Mouse (Mus musculus) cerebellum, adult 11-12 months (tissue): Measurements from ENCODE around the gene Zcchc3.

Experiments used
- DNase-seq: peaks from one replicate; pipeline ENCODE4 v3.0.0; 2022

Zcchc3 gene

GRCm38 (mm10) chr2:152409781-152410180 lies 5.0 kb downstream of the Zcchc3 start:
- no peak for DNase-seq

- peak; percentile 96 for DNase-seq
Measured at GRCm38 (mm10) chr2:152406126-152406525, 8.7 kb downstream of the Zcchc3 start.

DNA sequence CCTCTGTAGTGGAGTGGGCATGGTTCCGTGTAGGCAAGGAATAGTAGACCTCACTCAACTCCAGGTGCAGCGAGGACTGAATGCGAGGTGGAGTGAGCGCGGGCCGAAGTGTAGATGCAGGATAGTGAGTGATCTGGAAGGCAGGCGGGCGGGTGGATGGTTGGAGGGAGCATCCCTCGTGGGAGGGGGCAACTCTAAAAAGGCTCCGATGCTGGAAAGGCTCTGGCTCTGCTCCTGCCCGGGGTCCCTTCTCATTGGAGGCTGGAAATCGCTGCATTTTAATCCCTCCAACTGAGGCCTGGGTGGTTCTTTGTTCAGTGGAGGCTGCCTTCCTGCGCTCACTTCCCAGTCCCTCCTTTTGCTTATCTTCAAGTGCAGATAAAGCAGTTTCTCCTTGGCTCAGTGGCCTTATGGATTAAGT lies 15.7 kb downstream of the Zcchc3 start:
- no peak for DNase-seq

DNA sequence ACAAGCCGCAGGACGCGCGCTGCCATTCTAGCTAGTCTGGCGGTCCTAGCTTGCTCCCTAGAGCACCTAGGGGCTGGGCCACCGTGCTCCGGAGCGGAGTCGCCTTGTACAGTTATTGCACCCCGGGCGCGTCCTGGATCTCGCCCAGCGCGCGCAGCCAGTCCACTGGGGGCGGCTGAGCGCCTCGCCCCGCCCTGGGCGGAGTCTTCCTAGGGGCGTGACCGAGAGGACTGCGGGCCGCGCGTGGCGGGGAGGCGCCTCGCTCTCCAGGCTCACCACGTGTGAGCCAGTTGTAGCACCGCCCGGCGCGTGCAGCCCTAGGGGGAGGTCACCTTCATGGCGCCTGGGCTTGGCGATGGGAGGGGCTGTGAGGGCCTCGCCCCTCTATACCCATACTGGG lies 16.1 kb downstream of the Zcchc3 start:
- peak; percentile 90 for DNase-seq

GRCm38 (mm10) chr2:152397680-152398435 lies 17.0 kb downstream of the Zcchc3 start, which contains the start of gene Sox12:
TSS of gene Sox12 (minus strand) at chr2:152398063.
- peak; percentile 94 for DNase-seq

- peak; percentile 80 for DNase-seq
Measured at GRCm38 (mm10) chr2:152397004-152397589, 17.7 kb downstream of the Zcchc3 start.

DNA sequence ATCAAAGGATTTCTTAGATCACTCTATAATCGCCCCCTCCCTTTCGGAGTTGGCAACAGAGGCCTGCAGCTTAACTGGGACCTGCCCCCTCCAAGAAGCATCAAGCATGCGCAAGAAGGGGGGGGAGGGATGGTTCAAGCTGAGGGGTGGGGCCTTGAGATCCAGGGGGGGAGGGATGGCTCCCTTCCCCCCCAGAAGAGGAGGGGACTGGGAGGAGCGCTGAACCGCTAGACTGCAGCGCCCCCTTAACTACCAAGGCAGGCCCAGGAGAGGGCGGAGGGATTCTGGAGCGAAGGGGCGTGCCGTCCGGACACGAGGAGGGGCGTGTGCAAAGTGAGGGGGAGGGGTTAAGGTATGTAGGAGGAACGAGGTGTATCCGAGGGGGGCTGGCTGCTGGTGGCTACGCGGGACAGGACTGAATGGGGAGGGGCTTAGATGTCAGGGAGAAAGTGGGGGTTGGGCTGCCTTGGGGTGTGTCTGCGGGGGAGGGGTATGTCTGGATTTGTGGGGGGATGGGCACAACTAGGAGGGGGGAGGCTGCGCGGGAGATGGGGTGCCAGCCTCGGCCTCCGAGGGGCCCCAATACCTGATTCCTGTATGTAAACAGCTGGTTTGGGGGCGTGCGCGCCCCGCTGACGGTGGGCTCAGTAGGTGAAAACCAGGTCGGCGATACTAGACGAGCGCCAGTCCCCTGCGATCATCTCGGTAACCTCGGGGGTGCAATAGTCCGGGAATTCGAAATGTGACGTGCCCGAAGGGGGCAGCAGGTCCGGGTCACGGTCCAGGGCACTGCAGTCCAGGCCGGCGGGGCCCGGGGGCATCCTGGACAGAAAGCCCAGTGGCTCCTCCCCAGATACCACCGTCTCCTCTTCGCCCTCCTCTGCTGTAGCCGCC lies 18.5 kb downstream of the Zcchc3 start:
- peak; percentile 81 for DNase-seq

GRCm38 (mm10) chr2:152395271-152395920 lies 19.4 kb downstream of the Zcchc3 start:
- DNase-seq = peak; percentile 44

- DNase-seq = peak; percentile 27
Measured at GRCm38 (mm10) chr2:152393225-152394017, 21.4 kb downstream of the Zcchc3 start.

DNA sequence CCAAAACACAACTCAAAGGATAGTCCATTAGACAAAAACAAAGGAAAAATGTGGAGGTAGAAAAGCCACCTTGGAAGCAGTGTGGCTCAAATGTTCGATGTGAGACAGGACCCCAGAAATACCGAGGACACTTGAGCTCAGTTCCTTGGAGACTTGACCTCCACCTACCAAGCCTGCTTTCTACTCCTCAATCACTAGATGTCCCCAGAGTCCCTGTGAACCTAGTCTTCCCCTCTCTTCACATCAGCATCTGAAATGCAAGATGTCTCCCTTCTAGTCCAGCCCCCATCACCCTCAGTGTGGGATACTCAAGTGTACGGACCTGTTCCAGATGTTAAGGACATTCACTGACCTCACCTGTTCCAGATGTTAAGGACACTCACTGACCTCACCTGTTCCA lies 22.0 kb downstream of the Zcchc3 start:
- DNase-seq = peak; percentile 58

GRCm38 (mm10) chr2:152384191-152384590 lies 30.6 kb downstream of the Zcchc3 start:
- DNase-seq = no peak

- DNase-seq = no peak
Measured at GRCm38 (mm10) chr2:152376345-152376741, 38.5 kb downstream of the Zcchc3 start, which contains the start of gene Nrsn2. TSS of gene Nrsn2 (minus strand) at chr2:152376638.

DNA sequence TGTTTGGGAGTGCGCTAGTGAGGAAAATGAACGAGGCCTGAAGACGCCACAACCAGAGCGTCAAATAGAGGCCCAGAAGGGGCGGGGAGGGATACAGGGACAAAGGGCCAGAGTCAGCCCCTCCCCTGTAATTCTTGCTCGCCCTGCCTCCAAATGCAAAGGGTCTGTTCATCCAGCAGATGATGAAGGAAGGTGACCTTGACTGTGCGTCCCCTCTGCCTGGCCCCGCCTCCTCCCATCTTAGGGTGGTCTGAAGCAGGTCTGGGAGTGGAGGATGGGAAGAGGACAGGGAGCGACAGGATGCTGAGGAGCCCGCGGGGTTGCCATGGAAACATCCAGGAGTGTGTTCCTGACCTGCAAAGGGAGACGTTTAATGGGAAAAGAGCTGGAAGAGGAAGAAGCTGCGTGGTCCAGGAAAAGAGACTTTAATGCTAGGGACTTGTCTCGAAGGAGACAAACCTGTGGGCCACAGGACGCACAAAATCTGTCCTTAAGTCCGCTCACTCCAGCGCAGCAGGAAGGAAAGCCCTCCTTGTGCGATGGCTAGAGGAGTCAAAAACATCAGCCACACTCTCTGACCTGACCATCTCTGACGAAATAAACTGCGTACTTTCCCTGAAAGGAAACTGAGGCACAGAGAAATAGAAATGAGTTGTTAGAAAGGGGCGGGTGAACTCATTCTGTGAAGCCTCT lies 39.0 kb downstream of the Zcchc3 start:
- DNase-seq = peak; percentile 21

- DNase-seq = no peak
Measured at GRCm38 (mm10) chr2:152373547-152373946, 41.3 kb downstream of the Zcchc3 start.

DNA sequence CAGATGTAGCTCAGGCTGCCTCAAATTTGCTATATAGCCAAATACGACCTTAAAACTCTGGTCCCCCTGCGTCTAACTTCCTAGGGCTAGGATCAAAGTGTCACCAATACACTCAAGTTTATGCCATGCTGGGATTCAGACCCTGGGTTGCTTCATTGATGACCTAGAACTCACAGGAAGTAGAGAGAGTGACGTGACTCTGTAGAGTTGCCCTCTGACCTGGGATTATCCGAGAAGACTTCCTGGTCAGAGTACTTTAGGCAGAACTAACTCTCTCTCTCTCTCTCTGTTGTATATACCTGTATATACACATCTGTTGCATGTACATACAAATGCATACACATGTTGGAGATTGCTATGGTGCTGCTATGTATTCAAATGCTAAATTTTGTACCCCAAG lies 42.2 kb downstream of the Zcchc3 start:
- no peak for DNase-seq

DNA sequence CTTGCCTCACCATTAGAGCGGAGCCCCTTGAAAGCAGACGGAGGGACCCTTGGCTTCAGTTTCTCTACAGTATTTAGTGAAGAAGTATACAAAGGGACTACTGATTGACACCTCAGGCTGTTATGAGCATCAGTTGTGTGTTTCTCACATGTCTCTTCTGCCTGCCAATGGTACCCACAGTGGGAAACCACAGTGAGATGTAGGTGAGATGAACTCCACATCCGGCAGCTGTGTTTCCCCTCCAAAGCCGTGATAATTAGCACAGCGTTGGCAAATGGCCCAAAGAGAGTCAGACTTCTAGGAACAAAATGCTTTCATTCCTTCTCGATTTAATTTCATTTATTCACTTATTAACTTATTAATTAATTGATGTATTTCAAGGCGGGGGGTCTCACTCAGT lies 42.7 kb downstream of the Zcchc3 start:
- DNase-seq = no peak

- DNase-seq = peak; percentile 22
Measured at GRCm38 (mm10) chr2:152368532-152369140, 46.2 kb downstream of the Zcchc3 start.

GRCm38 (mm10) chr2:152367917-152368316 lies 46.9 kb downstream of the Zcchc3 start:
- DNase-seq = no peak

GRCm38 (mm10) chr2:152363245-152364147 lies 51.3 kb downstream of the Zcchc3 start:
- peak; percentile 54 for DNase-seq
